Mouse (Mus musculus): ENCODE measurements around the gene Atp8b4. TPM values are rescaled to one million over a fixed set of nuclear protein-coding genes. Genes with fewer than 3 reads are reported as not detected.
"Not testable (repeated sequence)": the region's sequence is repeated elsewhere in the genome, so short reads cannot be mapped to it uniquely, and the experiment has no call there.

Atp8b4 gene
- total RNA-seq (2018; cell fraction: chromatin; rRNA removed): 100 to 1,000 TPM in 16 of 26 experiments, 10 to 100 TPM in 10; 50.5 to 292 (median 131) TPM
- total RNA-seq (2018; cell fraction: cytosol; rRNA removed): 10 to 100 TPM in 24 of 26 experiments, 1 to 10 TPM in 2; 9.9 to 42.6 (median 30.2) TPM
- 100 to 1,000 TPM in 13 of 26 experiments, 10 to 100 TPM in 13; 40.9 to 193 (median 96.7) TPM for total RNA-seq (2018; cell fraction: nucleus; rRNA removed)
- polyA plus RNA-seq (2018): 21.2 to 41.0 TPM (median 29.4 TPM) in 3 replicates

DNA sequence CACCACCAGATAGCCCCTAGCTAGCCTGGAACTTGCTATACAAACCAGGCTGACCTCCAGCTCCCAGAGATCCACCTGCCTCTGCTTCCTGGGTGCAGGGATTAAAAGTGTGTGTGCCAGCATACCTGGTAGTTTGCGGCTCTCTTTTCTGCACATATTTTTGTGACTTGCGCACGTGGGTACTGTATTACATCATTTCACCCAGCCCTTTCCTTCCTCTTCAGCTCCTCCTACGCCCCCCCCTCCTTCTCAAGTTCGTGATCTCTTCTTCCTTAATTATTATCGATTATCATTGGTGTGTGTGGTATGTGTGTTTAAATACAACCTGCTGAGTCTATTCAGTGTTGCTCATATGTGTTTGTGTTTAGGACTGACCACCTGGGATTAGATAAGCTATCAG, at the start of gene Atp8b4:
TSS of gene Atp8b4 (minus strand) at position 154 of the 400 bp plus-strand sequence.
- Histone ChIP-seq H3K36me3 (ENCODE audit: inconsistent target) (no peaks in the 10 kb centered on the region), H3K27ac (peak within 1 kb of the TSS; percentile 87), H3K79me2 (ENCODE audit: inconsistent target) (peaks cover 14% of the 10 kb centered on the region; the same call in 1 of the 2 replicates), H3K4me3 (ENCODE audit: inconsistent target) (peak within 1 kb of the TSS; percentile 48)
- 0% methylated on average over 1 of the region's 6 CpGs for WGBS (ENCODE audit: missing documents)

DNA sequence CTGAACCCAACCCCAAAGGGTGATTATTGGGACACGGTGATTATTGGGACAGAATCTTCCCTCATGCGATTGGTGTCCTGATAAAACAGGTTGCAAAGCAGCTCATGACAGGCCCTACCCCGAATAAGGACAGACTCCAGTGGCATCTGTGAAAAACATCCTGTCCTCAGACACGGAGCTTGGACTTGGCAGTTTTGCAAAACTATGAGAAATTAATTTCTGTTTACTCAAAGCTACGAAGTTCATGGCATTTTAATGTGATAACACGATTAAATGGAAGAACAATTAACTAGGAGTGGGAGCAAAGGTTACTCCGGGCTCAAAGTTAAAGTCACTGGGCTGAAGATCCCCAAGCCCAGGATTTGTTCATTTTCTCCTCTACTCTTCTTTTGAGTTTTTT, 49.2 kb upstream of the Atp8b4 start:
- H3K36me3 ChIP-seq (ENCODE audit: inconsistent target): no peaks in the 10 kb centered on the region
- H3K4me3 ChIP-seq (ENCODE audit: inconsistent target): no peak overlapping the region
- H3K27ac ChIP-seq: no peak overlapping the region
- 92% methylated on average over 7 of the region's 7 CpGs for WGBS (ENCODE audit: missing documents)
- H3K79me2 ChIP-seq (ENCODE audit: inconsistent target): no peaks in the 10 kb centered on the region

DNA sequence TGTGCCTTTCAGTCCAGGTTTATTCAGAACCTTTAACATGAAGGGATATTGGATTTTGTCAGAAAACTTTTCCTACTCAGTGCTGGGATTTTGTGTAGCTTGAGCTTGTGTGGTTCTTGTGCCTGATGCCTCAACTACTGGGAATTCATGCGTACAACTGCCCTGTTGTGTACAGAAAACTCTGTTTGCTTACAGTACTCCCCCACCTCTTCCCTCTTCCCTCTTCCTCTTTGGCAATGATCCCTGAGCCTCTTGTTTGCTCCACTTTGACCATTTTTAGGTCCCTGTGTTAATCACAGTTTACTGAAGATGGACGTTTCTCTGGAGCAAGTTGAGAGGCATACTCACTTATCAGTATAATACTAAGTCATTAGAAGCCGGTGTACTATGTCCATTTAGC, 45.9 kb upstream of the Atp8b4 start:
- Histone ChIP-seq H3K36me3 (ENCODE audit: inconsistent target) (no peaks in the 10 kb centered on the region), H3K27ac (no peak overlapping the region)
- WGBS (ENCODE audit: missing documents): 90% methylated on average over 3 of the region's 3 CpGs

DNA sequence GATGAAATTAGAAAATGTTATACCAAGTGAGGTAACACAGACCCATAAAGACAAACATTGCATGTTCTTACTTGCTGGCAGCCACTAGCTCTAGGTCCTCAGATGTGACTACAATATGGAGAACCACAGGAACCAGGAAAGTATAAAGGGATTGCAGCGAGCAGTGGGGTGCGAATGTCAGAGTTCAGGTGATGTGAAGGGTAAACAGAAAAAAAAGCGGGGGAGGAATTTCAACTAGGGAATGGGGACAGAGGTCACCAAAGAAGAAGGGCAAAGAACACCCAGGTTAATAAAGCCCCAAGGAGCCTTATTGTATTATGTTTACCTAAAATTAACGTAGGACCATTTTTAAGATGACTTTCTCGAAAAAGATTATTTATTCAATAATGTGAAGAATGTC, 44.8 kb upstream of the Atp8b4 start:
- Histone ChIP-seq H3K27ac (no peak overlapping the region), H3K4me3 (ENCODE audit: inconsistent target) (no peak overlapping the region), H3K36me3 (ENCODE audit: inconsistent target) (no peaks in the 10 kb centered on the region), H3K79me2 (ENCODE audit: inconsistent target) (no peaks in the 10 kb centered on the region)
- 96% methylated on average over 5 of the region's 5 CpGs for WGBS (ENCODE audit: missing documents)

More for the DNA sequence above, 45.9 kb upstream of the Atp8b4 start:
- no peak overlapping the region for H3K4me3 ChIP-seq (ENCODE audit: inconsistent target)
- no peaks in the 10 kb centered on the region for H3K79me2 ChIP-seq (ENCODE audit: inconsistent target)

DNA sequence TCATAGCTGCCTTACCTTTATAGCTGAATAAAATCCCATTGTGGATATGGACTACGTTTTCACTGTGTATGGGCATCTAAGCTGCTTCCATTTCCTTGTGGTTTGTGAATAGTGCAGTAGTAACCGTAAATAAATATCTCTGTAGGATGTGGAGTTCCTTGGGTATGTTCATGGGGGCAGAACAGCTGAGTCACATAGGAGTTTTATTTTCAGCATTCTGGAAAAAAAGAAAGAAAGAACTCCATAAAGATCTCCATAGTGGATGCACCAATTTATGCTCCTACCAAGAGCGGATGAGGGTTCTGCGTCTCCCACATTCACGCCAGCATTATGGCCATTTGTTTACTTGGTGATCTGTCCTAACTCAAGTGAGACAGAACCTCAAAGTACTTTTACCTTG, 41.7 kb upstream of the Atp8b4 start:
- Histone ChIP-seq H3K4me3 (ENCODE audit: inconsistent target) (no peak overlapping the region), H3K27ac (no peak overlapping the region), H3K36me3 (ENCODE audit: inconsistent target) (no peaks in the 10 kb centered on the region), H3K79me2 (ENCODE audit: inconsistent target) (no peaks in the 10 kb centered on the region)
- WGBS (ENCODE audit: missing documents): 74% methylated on average over 5 of the region's 5 CpGs

DNA sequence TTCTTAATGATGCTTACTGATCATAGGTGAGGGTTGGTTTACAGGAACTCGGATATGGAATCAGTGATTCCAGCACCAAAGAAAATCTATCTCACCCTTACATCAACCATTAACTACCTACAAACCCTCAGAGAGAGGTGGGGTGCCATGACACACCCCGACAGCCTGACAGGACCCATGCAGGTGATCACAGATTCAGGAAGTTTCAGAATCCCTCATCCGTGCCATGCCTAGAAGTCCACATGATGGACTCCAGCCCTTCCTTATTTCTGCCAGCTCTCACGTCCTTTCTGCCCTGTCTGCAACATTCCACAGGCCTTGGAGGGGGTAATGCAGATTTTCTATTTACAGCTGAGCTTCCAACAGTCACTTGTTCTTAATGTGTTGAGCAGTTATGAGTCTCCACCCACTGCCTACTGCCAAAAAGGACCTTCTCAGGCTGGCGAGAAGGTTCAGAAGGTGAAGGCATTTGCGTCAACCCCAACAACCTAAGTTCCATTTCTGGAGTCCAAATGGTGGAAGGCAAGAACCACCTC, 40.0 kb upstream of the Atp8b4 start:
- Histone ChIP-seq H3K79me2 (ENCODE audit: inconsistent target) (no peaks in the 10 kb centered on the region), H3K36me3 (ENCODE audit: inconsistent target) (no peaks in the 10 kb centered on the region), H3K4me3 (ENCODE audit: inconsistent target) (no peak overlapping the region), H3K27ac (no peak overlapping the region)
- WGBS (ENCODE audit: missing documents): 88% methylated on average over 6 of the region's 6 CpGs

DNA sequence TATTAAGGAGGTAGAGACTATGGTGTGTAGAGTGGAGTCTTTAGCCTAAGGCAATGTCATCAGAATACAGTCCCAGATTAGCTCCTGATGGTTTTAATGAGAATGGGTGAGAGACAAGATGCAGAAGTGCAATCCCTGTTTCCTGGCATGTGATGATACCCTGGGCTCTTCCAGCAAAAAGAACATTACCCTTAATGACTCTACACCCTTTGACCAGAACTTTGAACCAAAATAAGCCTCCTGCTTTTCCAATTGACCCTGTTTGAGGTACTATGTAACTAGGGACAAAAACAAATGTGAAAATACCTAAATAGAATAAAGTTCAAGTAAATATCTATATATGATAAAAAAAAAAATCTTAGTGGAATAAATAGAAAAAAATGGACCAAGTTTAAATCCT, 37.2 kb upstream of the Atp8b4 start:
- Histone ChIP-seq H3K4me3 (ENCODE audit: inconsistent target) (no peak overlapping the region), H3K36me3 (ENCODE audit: inconsistent target) (no peaks in the 10 kb centered on the region), H3K27ac (no peak overlapping the region), H3K79me2 (ENCODE audit: inconsistent target) (no peaks in the 10 kb centered on the region)

DNA sequence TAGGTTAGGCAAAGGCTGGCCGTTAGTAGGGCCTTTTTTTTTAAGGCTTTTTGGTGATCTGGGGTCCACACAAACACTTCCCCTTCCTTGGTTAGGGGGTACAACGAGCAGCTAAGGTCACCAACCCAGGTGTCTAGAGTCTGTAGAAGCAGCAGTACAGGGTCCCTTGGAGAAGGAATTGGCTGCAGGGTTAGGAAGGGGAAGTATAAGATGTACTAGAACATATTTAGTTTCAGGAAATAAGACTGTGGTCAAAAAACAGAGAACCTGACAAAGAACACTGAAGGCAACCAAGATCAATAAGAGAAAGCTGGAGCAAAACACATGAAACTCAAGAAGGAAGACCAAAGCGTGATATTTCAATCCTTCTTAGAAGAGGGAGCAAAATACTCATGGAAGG, 30.1 kb upstream of the Atp8b4 start:
- no peak overlapping the region for H3K4me3 ChIP-seq (ENCODE audit: inconsistent target)
- H3K27ac ChIP-seq: no peak overlapping the region
- WGBS (ENCODE audit: missing documents): 17% methylated on average over 3 of the region's 3 CpGs
- no peaks in the 10 kb centered on the region for H3K36me3 ChIP-seq (ENCODE audit: inconsistent target)
- no peaks in the 10 kb centered on the region for H3K79me2 ChIP-seq (ENCODE audit: inconsistent target)

DNA sequence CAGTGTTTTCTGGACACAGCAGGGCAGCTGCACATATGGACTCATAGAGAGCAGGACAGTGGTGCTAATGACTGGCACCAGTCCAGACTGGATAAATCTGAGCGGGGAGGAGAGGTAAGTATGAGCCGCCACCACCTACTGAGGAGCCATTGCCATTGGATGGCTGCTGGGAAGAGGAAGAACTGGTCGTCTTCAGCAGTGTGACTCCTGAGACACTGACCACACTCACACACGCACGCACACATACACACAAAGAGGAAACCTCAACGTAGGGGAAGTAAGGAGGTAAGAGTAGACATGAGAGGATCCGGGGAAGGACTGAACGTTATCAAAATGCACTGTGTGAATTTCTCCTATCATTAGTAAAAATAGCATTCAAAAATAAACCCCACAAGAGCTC, 27.0 kb upstream of the Atp8b4 start:
- H3K36me3 ChIP-seq (ENCODE audit: inconsistent target): no peaks in the 10 kb centered on the region

DNA sequence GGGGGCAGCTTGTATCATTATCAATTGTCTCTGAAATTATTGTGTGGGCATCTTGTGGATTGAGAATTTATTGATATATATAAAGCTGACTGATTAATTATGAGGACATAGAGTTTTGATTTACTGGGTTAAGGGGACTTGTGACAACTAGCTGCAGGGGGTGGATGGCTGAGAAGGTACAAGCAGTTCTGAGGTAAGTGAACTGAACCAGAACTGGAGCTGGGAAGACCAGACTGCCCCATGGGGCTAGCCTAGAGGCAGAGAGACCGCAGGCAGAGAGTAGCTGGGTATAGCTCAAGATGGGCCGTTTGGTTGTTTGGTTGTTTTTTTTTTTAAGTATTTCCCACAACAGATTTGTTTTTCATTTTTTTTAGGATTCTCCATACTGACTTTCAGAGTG, 23.8 kb upstream of the Atp8b4 start:
- WGBS (ENCODE audit: missing documents): 82% methylated on average over 2 of the region's 2 CpGs
- Histone ChIP-seq H3K27ac (no peak overlapping the region), H3K36me3 (ENCODE audit: inconsistent target) (no peaks in the 10 kb centered on the region), H3K4me3 (ENCODE audit: inconsistent target) (no peak overlapping the region), H3K79me2 (ENCODE audit: inconsistent target) (no peaks in the 10 kb centered on the region)

More for the DNA sequence above, 27.0 kb upstream of the Atp8b4 start:
- 32% methylated on average over 8 of the region's 8 CpGs for WGBS (ENCODE audit: missing documents)
- Histone ChIP-seq H3K4me3 (ENCODE audit: inconsistent target) (no peak overlapping the region), H3K79me2 (ENCODE audit: inconsistent target) (no peaks in the 10 kb centered on the region), H3K27ac (no peak overlapping the region)

DNA sequence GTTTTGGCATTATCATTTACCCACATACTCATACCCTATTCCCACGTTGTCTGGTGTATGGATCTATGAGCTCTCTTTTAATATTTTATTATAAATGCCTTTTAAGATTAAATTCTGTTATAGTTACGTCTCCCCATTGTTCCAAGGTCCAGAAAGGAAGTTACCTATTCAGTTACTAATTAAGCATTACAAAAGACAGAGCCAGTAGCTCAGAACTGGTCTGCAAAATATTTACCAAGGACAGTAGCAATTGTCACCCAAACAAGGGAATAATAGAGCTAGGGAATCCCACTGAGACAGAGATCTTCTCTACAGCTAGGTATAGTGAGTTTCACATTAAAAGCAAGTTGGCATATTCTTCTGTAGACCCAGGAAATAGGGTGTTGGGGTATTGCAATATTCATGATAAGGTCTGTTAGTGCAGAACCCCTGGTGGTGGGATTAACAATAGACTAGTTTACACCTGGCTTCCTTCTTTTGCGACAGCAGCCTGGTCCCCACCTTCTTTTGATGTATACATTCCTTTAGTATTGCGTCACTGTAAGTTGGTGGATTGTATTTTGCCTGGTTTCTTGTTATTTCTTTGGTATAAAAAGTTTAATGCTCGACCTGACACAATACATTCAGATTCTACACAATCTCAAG, 22.7 kb upstream of the Atp8b4 start:
- WGBS (ENCODE audit: missing documents): 92% methylated on average over 5 of the region's 5 CpGs
- H3K36me3 ChIP-seq (ENCODE audit: inconsistent target); H3K79me2 ChIP-seq (ENCODE audit: inconsistent target); H3K4me3 ChIP-seq (ENCODE audit: inconsistent target); H3K27ac ChIP-seq: not testable (repeated sequence)

DNA sequence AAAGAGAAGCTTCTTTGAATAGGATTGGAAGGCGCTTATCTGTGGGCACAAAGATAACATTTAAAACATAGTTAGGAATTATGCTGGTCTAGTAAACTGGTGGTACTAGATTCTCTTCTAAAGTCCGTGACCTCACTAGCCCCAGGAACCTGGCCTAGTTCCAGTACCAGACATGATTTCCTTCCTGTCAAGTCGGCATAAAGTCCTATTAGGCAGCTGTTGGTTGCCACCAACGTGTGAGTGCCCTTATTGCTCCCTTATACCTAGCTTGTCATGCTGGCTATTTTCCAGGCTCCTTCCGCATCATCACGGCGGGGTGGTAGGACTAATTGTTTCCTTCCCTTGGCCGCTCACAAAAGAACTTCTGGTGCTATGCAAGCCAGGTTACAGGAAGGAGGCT, 21.6 kb upstream of the Atp8b4 start:
- no peaks in the 10 kb centered on the region for H3K79me2 ChIP-seq (ENCODE audit: inconsistent target)
- no peak overlapping the region for H3K27ac ChIP-seq
- H3K36me3 ChIP-seq (ENCODE audit: inconsistent target): no peaks in the 10 kb centered on the region
- H3K4me3 ChIP-seq (ENCODE audit: inconsistent target): no peak overlapping the region
- 50% methylated on average over 8 of the region's 8 CpGs for WGBS (ENCODE audit: missing documents)

DNA sequence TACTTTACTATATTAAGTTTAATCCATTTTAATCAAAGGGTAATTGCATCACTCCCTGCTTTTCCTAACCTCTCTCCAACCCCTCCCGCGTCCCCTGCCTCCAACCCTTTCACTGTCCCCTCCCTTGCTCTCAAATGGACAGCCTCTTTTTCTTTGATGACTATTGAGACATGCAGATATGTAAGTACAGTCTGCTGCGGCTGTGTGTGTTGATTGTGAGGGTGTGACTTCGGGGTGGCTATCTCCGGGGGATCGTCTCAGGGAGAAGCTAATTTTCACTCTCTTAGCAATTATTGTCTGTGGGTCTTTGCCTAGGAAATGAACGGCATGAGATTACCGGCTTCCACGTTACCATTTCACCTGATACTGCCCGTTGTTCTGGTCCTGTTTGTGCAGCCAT, 21.0 kb upstream of the Atp8b4 start:
- H3K4me3 ChIP-seq (ENCODE audit: inconsistent target): no peak overlapping the region
- WGBS (ENCODE audit: missing documents): 95% methylated on average over 8 of the region's 10 CpGs
- no peaks in the 10 kb centered on the region for H3K79me2 ChIP-seq (ENCODE audit: inconsistent target)
- H3K27ac ChIP-seq: no peak overlapping the region
- H3K36me3 ChIP-seq (ENCODE audit: inconsistent target): no peaks in the 10 kb centered on the region

DNA sequence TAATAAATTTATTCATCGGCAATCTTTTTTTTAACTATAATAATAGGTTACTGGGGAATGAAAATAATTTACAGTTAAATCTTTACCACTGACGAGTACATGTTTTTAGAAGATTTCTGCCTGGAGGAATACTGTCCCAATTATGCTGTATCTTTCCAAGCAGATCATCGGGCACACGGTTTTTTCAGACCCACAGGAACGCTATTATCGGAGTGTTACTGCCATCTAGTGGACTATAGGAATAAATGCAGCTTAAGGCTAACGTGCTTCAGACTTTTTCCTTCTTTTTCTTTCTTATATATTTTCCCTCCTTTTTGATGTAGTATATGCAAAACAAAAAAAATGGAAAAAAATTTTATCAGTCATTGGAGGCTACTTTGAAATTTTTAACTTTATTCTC, 20.4 kb upstream of the Atp8b4 start:
- 14% methylated on average over 7 of the region's 7 CpGs for WGBS (ENCODE audit: missing documents)
- no peak overlapping the region for H3K4me3 ChIP-seq (ENCODE audit: inconsistent target)
- no peaks in the 10 kb centered on the region for H3K79me2 ChIP-seq (ENCODE audit: inconsistent target)
- no peaks in the 10 kb centered on the region for H3K36me3 ChIP-seq (ENCODE audit: inconsistent target)
- no peak overlapping the region for H3K27ac ChIP-seq

DNA sequence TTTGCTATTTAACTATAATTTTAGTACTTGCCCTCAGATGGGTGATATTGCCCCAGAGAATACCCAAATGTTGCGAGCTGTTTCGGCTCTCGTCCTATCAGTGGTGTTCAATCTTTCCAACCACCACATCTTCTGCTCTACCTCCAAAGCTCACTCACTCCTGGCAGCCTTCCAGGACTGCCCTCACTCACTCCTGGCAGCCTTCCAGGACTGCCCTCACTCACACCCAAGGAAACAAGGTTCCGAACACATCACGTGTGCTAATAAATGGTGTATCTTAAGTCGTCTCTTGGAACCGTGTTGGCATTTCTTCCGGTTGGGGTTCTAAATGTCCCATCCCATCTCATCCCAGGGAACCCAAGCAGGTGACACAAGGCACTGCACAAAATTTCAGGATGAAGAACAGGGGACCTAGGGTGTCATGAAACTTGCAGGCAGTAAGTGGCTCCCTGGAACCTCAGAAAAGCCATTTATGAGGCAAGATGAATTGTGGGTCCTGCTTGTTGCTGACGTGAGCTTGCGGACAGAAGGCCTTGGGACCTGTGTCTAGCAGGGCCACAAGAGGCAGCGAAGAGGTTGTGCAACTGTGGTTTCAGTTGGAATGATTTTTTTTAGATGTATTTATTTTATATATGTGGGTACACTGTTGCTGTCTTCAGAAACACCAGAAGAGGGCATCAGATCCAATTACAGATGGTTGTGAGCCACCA, 19.6 kb upstream of the Atp8b4 start:
- WGBS (ENCODE audit: missing documents): 56% methylated on average over 11 of the region's 11 CpGs
- H3K4me3 ChIP-seq (ENCODE audit: inconsistent target): no peak overlapping the region
- no peak overlapping the region for H3K27ac ChIP-seq
- H3K79me2 ChIP-seq (ENCODE audit: inconsistent target): no peaks in the 10 kb centered on the region
- no peaks in the 10 kb centered on the region for H3K36me3 ChIP-seq (ENCODE audit: inconsistent target)

Data from macrophage (primary cell).